Mouse (Mus musculus) stomach, postnatal 0 days (tissue): ENCODE measurements around the gene Lgals9.

Experiments
- CTCF ChIP-seq: IDR thresholded peaks from 2 replicates; pipeline ENCODE4 v1.5.1; 2016; ENCODE audit warnings: antibody characterized with exemption, low read depth, mild to moderate bottlenecking, moderate library complexity
- EP300 ChIP-seq: optimal IDR thresholded peaks from 2 replicates; pipeline ENCODE3; 2016; ENCODE audit warnings: antibody characterized with exemption

GRCm38 (mm10) chr11:78915473-78915872 is 69.3 kb downstream of the Lgals9 start:
- no peak for TF ChIP-seq CTCF
- no peak for TF ChIP-seq EP300
